Mouse (Mus musculus) adrenal gland, adult (tissue): ENCODE results near the gene Gm9195.

Experiments used
- DNase-seq, 2 experiments: peaks; one replicate each; pipeline ENCODE4 v3.0.0; 2022 to 2023; ENCODE audit warnings: low spot score in 1 of 2; ENCODE audit not compliant: inconsistent age in 2 of 2

The Gm9195 gene

GRCm38 (mm10) chr14:72491738-72492137 lies at the start of gene Gm9195:
TSS of gene Gm9195 (minus strand) at chr14:72491838.
- DNase-seq, result no peak

- no peak for DNase-seq
Measured at GRCm38 (mm10) chr14:72536392-72537017, 44.9 kb upstream of the Gm9195 start.

DNA sequence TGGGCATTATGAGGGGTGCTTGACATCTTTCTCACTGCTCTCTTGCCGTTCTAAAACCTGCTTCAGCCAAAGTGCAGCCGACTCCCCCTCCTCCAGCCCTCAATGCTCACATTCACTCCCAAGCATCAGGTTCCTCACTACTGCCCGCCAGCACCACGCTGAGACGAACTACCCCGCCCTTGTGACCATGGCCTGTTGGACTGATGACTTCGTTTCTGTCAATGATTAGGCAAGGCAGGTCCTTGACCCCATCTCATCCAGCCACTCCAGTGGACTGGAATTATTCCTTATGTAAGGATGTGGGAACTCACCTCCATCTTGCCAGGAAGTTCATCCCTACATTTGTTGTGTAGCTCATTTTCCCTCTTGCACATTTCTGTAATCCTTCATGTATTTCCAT lies 42.2 kb upstream of the Gm9195 start:
- no peak for DNase-seq

- DNase-seq, result peak in 1 of 2 experiments; percentile 55
Measured at GRCm38 (mm10) chr14:72532028-72532917, 40.6 kb upstream of the Gm9195 start.

- no peak for DNase-seq
Measured at GRCm38 (mm10) chr14:72527126-72527525, 35.5 kb upstream of the Gm9195 start.

GRCm38 (mm10) chr14:72519561-72519960 lies 27.9 kb upstream of the Gm9195 start:
- DNase-seq, result no peak

- no peak for DNase-seq
Measured at GRCm38 (mm10) chr14:72518786-72519185, 27.1 kb upstream of the Gm9195 start.

GRCm38 (mm10) chr14:72516376-72516775 lies 24.7 kb upstream of the Gm9195 start:
- DNase-seq, result peak in 1 of 2 experiments; percentile 50

- no peak for DNase-seq
Measured at GRCm38 (mm10) chr14:72506723-72507420, 15.2 kb upstream of the Gm9195 start.

DNA sequence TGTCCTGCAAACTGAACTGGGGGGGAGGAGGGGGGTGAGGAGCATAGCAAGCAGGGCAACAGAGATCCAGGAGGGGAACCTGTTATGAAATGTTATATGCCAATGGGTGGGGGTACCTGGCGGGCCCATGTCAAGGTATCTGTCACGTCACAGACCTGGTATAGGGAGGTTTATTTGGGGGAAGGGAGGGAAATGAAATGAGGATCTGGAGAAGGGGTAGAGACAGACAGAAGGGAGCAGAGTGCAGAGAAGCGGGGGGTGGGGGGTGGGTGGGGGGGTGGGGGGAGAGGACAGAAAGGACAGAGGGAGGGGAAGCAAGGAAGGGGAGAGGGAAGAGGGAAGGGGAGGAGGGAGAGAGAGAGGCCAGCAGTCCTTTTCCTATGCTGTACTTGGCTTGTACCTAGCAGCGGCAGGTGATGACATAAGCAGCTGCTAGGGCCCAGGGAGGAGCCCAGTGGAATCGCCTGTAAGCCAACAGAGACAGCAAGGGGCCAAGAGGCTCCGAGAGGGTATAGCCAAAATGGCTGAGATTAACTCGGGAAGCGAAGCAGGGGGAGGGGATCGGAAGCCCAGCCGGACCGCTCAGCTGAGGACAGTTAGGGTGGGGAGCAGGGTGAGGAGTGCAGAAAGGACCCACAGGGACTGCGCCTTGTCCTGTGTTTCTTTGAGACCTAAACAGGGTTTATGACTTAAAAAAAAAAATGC lies 14.5 kb upstream of the Gm9195 start:
- peak in 1 of 2 experiments; percentile 28 for DNase-seq

DNA sequence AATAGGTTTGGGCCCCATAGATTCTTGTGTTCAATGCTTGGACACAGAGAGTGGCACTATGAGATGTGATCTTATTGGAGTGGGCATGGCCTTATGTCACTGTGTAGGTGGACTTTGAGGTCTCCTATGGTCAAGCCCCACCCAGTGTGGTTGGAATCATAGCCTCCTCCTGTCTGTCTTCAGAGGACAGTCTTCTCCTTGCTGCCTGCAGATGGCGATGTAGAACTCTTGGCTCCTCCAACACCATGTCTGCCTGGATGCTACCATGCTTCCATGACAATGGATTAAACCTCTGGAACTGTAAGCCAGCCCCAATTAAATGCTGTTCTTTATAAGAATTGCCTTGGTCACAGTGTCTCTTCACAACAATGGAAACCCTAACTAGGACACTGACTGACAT lies 13.3 kb upstream of the Gm9195 start:
- DNase-seq, result no peak

GRCm38 (mm10) chr14:72503241-72503640 lies 11.6 kb upstream of the Gm9195 start:
- no peak for DNase-seq

- DNase-seq, result no peak
Measured at GRCm38 (mm10) chr14:72493775-72494174, 2.1 kb upstream of the Gm9195 start.

- DNase-seq, result no peak
Measured at GRCm38 (mm10) chr14:72490367-72490766, 1.3 kb downstream of the Gm9195 start.

GRCm38 (mm10) chr14:72474501-72474900 lies 17.1 kb downstream of the Gm9195 start:
- no peak for DNase-seq

DNA sequence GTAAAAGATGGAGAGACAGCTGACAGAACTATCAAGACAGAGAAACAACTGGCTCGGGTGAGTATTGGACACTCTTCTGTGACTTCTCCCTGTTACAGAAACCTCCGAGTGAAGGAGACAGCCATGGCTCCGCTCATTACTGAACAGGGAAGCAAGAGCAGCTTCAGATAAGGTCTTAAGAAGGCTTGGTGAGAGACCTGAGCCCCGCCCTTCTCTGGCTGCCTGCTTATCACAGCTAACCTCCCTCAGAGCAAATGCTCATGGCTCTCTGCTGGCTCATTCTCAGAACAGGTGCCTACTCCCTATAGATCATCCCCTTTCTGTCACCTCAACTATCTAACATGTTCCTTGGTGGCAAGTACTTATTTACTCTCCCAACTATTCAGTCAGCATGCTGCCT lies 23.2 kb downstream of the Gm9195 start:
- DNase-seq, result no peak

DNA sequence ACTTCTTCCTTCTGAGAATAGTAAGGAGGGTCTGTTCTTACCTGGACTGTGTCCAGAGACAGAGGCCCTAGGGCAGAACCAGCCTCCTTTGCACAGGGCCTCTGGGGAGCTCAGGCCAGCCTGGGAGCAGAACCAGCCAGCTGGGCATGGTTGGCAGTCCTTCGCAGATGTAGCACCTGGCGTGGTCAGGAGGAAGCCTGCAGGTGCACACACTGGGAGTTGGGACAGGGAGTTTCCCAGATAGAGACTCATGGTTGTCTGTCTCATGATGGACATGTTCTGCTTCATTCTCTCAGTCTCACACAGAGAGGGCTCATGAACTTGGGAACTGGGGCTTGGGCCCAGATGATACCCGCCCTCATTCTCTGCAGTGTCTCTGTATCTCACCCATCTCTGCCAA lies 25.3 kb downstream of the Gm9195 start:
- DNase-seq, result no peak

DNA sequence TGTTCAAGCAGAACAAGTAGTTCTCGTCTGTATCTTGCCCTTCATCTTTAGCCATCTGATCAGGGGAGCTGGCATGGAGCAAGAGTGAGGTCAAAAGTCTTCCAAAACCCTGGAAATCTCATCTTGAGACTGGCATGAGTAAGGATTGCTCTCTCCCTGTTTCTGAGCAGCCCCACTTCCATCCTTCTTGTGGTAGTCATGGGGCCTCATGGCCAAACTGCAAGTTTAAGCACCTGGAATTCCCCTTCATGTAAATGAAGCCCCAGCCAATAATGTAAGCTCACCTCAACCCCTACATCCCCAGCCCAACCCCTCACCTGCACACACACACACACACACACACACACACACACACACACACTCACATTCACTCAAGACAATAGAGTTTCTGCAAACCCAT lies 30.0 kb downstream of the Gm9195 start:
- DNase-seq, result no peak

- DNase-seq, result no peak
Measured at GRCm38 (mm10) chr14:72460291-72460690, 31.3 kb downstream of the Gm9195 start.

- no peak for DNase-seq
Measured at GRCm38 (mm10) chr14:72458930-72459329, 32.7 kb downstream of the Gm9195 start.
